Mouse (Mus musculus) lung, embryonic 15.5 days (tissue): ENCODE results near the gene Plekhh2. TPM values are rescaled to one million over a fixed set of nuclear protein-coding genes. Genes with fewer than 3 reads are reported as not detected.

Source experiments
- ATAC-seq: fragments of 200-750 bp; cut with Nextera tagmentation; 2 replicates; pipeline ENCODE4 v1.8.0; 2017; ENCODE audit warnings: moderate number of reproducible peaks, borderline replicate concordance; ENCODE audit not compliant: low FRiP score, low TSS enrichment; ENCODE audit errors: extremely low read depth
- H3K27ac ChIP-seq: fragments of 300-500 bp; sonication (generic); 2 replicates; pipeline ENCODE4 v1.5.1; 2015; ENCODE audit warnings: moderate library complexity, mild to moderate bottlenecking, inconsistent platforms
- H3K27me3 ChIP-seq: fragments of 300-500 bp; sonication (generic); 2 replicates; pipeline ENCODE4 v1.6.1; 2015; ENCODE audit warnings: inconsistent platforms
- H3K36me3 ChIP-seq: fragments of 300-500 bp; sonication (generic); 2 replicates; pipeline ENCODE4 v1.6.1; 2015; ENCODE audit warnings: inconsistent platforms
- H3K4me1 ChIP-seq: fragments of 300-500 bp; sonication (generic); 2 replicates; pipeline ENCODE4 v1.6.1; 2015; ENCODE audit warnings: inconsistent platforms
- H3K4me2 ChIP-seq: fragments of 300-500 bp; sonication (generic); 2 replicates; pipeline ENCODE4 v1.6.1; 2015; ENCODE audit warnings: inconsistent platforms, mild to moderate bottlenecking, moderate library complexity
- H3K4me3 ChIP-seq: fragments of 300-500 bp; sonication (generic); 2 replicates; pipeline ENCODE4 v1.5.1; 2015; ENCODE audit warnings: mild to moderate bottlenecking, inconsistent platforms
- H3K9ac ChIP-seq: fragments of 300-500 bp; sonication (generic); 2 replicates; pipeline ENCODE4 v1.6.1; 2015; ENCODE audit warnings: inconsistent platforms
- H3K9me3 ChIP-seq: fragments of 300-500 bp; sonication (generic); 2 replicates; pipeline ENCODE4 v1.6.1; 2016; ENCODE audit warnings: inconsistent platforms
- WGBS: fragments of 180-500 bp; shearing (Covaris S2); methylation state at CpG from one replicate; pipeline ENCODE4 v1.1.7; 2015; 5-methylcytosine and 5-hydroxymethylcytosine counted together
- polyA plus RNA-seq: library from polyadenylated mRNA; unstranded; fragments of >200 nt; fragmentation: Nextera tagmentation; extraction: Ambion mirVana; gene quantifications from 2 replicates; pipeline ENCODE4 v1.2.1, GENCODE M21; 2015

The Plekhh2 gene
- polyA plus RNA-seq, 1 experiment from 2014 or later, result 8.8 TPM

GRCm38 (mm10) chr17:84597859-84598258 is 86.2 kb downstream of the Plekhh2 start:
- Histone ChIP-seq H3K4me1 (peaks cover 14% of the 10 kb centered on the region), H3K4me3 (no peak overlapping the region), H3K27ac (no peak overlapping the region), H3K4me2 (no peak overlapping the region), H3K9me3 (no peaks in the 10 kb centered on the region), H3K27me3 (no peaks in the 10 kb centered on the region), H3K9ac (no peak overlapping the region), H3K36me3 (peaks cover 14% of the 10 kb centered on the region)
- no peak for ATAC-seq
- 87% methylated on average over 12 of the region's 12 CpGs for whole genome bisulfite sequencing

GRCm38 (mm10) chr17:84598928-84599327 is 87.2 kb downstream of the Plekhh2 start:
- Histone ChIP-seq H3K4me3 (no peak overlapping the region), H3K36me3 (peaks cover 6% of the 10 kb centered on the region), H3K27me3 (no peaks in the 10 kb centered on the region), H3K4me1 (peaks cover 22% of the 10 kb centered on the region), H3K4me2 (no peak overlapping the region), H3K27ac (no peak overlapping the region), H3K9me3 (no peaks in the 10 kb centered on the region), H3K9ac (no peak overlapping the region)
- 88% methylated on average over 7 of the region's 7 CpGs for WGBS
- no peak for ATAC-seq

DNA sequence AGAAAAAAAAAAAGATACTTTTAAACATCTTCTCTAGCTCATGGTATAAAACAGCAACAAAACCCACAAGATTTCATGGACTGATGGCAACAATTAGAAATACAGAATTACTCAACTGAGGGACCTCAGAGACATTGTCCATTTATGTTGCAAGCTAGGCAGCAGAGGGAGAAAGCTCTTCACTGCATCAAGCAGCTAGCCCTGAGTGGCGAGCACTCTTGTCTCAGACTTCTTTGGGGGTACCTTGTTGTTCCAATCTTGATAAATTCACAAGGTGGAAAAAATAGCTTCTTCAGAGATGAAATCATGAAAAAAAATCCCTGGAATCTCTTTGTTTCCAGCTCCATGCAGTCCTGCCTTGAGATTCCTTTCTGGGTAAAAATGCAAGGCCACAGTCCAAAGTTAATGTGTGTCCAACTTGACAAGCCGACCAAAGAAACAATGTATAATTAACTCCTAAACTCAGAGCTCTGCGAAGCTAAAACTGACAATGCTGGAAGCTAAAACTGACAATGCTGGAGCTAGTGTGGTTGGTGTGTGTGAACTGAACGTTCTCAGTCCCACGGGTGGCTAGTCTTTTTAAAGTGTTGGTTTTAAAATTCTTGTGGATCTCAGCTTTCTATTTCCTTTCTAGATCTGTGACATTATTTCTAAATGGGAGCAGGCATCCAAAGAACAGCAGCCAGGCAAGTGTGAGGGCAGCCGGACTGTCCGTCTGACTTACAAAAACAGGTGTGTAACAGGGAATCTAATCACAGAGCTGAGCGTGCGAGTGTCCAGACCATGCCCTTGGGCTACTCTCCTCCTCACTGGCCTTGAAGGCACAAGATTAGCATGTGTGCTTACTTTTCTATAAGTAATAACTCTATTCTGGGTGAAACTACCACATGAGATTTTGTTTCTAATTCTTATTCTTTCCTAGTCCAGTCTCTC is 88.6 kb downstream of the Plekhh2 start:
- peaks cover 22% of the 10 kb centered on the region for H3K4me1 ChIP-seq
- ATAC-seq, result no peak
- no peaks in the 10 kb centered on the region for H3K27me3 ChIP-seq
- no peak overlapping the region for H3K4me2 ChIP-seq
- no peak overlapping the region for H3K4me3 ChIP-seq
- no peak overlapping the region for H3K9ac ChIP-seq
- 63% methylated on average over 9 of the region's 9 CpGs for WGBS
- H3K36me3 ChIP-seq, result peaks cover under 1% of the 10 kb centered on the region
- H3K27ac ChIP-seq, result no peak overlapping the region
- H3K9me3 ChIP-seq, result no peaks in the 10 kb centered on the region

GRCm38 (mm10) chr17:84601805-84602204 is 90.1 kb downstream of the Plekhh2 start:
- Histone ChIP-seq H3K36me3 (no peaks in the 10 kb centered on the region; the same call in 1 of the 2 replicates), H3K4me2 (no peak overlapping the region), H3K27ac (no peak overlapping the region), H3K4me3 (no peak overlapping the region), H3K4me1 (peaks cover 11% of the 10 kb centered on the region; the same call in 1 of the 2 replicates), H3K9me3 (no peaks in the 10 kb centered on the region), H3K27me3 (no peaks in the 10 kb centered on the region), H3K9ac (no peak overlapping the region)
- WGBS, result 92% methylated on average over 5 of the region's 5 CpGs
- no peak for ATAC-seq

GRCm38 (mm10) chr17:84603202-84603627 is 91.5 kb downstream of the Plekhh2 start:
- ATAC-seq, result peak; percentile 90
- Histone ChIP-seq H3K4me3 (no peak overlapping the region), H3K4me1 (peaks cover 10% of the 10 kb centered on the region; the same call in 1 of the 2 replicates), H3K27me3 (no peaks in the 10 kb centered on the region), H3K9me3 (no peaks in the 10 kb centered on the region), H3K36me3 (peaks cover 5% of the 10 kb centered on the region; the same call in 1 of the 2 replicates), H3K4me2 (no peak overlapping the region), H3K9ac (no peak overlapping the region), H3K27ac (peak overlapping the region; percentile 57)
- WGBS, result 22% methylated on average over 9 of the region's 9 CpGs

DNA sequence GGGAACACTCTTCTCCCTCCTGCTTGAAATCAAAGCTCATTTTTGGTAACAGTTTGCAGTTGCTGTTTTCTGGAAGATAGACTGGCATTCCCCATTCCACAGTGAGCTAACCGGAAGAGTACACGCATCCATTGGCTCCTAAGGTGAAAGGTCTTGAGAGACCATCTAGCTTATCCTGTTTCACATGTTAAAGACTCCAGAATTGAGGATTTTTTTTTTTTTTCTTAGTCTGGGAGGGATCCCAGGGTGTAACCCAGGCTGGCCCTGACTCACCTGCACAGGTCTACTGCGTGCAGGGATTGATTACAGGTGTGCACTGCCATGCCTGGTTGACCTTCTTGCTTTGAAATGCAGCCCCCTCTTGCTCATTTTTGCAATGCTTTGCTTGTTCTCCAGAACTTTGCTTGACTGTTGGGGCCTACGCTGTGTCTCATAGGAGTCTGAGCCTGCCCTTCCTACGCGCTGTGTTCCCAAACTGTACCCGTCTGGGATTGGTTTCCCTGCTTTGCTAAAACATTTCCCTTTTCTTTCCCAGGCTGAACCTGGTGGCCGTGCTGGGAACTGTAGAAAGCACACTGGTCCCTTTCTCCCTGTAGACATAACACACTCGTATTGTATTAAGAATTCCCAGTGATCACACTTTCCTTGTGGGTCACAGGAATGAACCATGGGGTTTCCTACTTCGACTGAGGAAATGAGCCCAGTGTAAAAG is 92.2 kb downstream of the Plekhh2 start:
- Histone ChIP-seq H3K36me3 (peaks cover 5% of the 10 kb centered on the region; the same call in 1 of the 2 replicates), H3K27me3 (no peaks in the 10 kb centered on the region), H3K9ac (no peak overlapping the region), H3K27ac (peak overlapping the region; percentile 57; the same call in 1 of the 2 replicates), H3K4me3 (no peak overlapping the region), H3K9me3 (no peaks in the 10 kb centered on the region), H3K4me2 (no peak overlapping the region), H3K4me1 (peaks cover 10% of the 10 kb centered on the region; the same call in 1 of the 2 replicates)
- no peak for ATAC-seq
- WGBS, result 86% methylated on average over 10 of the region's 10 CpGs

DNA sequence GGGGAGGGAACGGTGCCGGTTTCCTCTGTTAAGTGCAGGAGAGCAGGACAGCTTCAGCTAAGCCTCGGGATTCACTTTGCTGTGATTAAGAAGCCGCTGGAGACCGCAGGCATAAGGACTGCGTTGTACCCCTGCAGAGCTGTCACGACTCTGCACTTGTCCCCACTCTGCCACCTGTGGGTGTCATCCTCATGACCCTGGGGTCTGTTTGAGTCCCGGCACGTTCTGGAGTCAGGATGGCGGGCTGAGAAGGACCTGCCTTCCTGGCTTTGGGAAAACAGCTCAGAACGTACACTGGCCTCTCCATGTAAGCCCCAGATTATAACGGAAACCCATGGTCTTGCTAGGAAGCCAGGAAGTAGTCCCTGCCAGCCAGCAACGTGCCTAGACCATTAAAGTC is 95.3 kb downstream of the Plekhh2 start:
- peaks cover 5% of the 10 kb centered on the region; the same call in 1 of the 2 replicates for H3K36me3 ChIP-seq
- ATAC-seq, result no peak
- 52% methylated on average over 13 of the region's 13 CpGs for WGBS
- no peaks in the 10 kb centered on the region for H3K9me3 ChIP-seq
- H3K4me3 ChIP-seq, result no peak overlapping the region
- H3K9ac ChIP-seq, result no peak overlapping the region
- no peaks in the 10 kb centered on the region for H3K27me3 ChIP-seq
- H3K27ac ChIP-seq, result no peak overlapping the region
- H3K4me1 ChIP-seq, result peaks cover 10% of the 10 kb centered on the region; the same call in 1 of the 2 replicates
- no peak overlapping the region for H3K4me2 ChIP-seq

DNA sequence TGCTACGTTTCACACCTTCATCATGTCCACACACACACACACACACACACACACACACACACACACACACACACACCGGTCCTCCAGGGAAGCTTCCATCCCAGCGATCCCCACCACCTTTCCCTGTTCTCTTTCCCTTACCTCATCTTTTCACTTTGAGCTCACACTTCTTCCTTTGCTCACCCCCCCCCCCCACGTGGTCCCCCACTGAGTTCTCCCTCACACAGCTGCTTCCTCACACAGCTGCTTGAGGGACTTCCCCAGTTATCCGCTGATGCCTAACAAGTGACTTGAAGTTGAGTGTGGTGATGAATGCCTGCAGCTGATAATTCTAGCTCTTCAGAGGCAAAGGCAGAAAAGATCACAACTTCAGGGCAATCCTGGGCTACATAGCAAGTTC is 95.9 kb downstream of the Plekhh2 start:
- no peak for ATAC-seq
- H3K4me1 ChIP-seq, result peaks cover 10% of the 10 kb centered on the region; the same call in 1 of the 2 replicates
- H3K9ac ChIP-seq, result no peak overlapping the region
- no peak overlapping the region for H3K27ac ChIP-seq
- peaks cover 5% of the 10 kb centered on the region; the same call in 1 of the 2 replicates for H3K36me3 ChIP-seq
- H3K27me3 ChIP-seq, result no peaks in the 10 kb centered on the region
- no peak overlapping the region for H3K4me2 ChIP-seq
- WGBS, result 60% methylated on average over 5 of the region's 5 CpGs
- H3K9me3 ChIP-seq, result no peaks in the 10 kb centered on the region
- no peak overlapping the region for H3K4me3 ChIP-seq

GRCm38 (mm10) chr17:84608606-84609005 is 96.9 kb downstream of the Plekhh2 start:
- H3K9ac ChIP-seq, result no peak overlapping the region
- ATAC-seq, result no peak
- 77% methylated on average over 4 of the region's 4 CpGs for WGBS
- H3K27ac ChIP-seq, result no peak overlapping the region
- H3K4me1 ChIP-seq, result 0 out of 2 replicates have a peak, but pooled peaks cover 1% of the 10 kb centered on the region
- H3K36me3 ChIP-seq, result peaks cover 13% of the 10 kb centered on the region
- no peak overlapping the region for H3K4me2 ChIP-seq
- no peaks in the 10 kb centered on the region for H3K9me3 ChIP-seq
- H3K4me3 ChIP-seq, result no peak overlapping the region
- H3K27me3 ChIP-seq, result no peaks in the 10 kb centered on the region

- Histone ChIP-seq H3K9me3 (no peaks in the 10 kb centered on the region), H3K27me3 (no peaks in the 10 kb centered on the region), H3K36me3 (peaks cover 27% of the 10 kb centered on the region), H3K4me2 (no peak overlapping the region), H3K4me3 (no peak overlapping the region), H3K9ac (no peak overlapping the region), H3K27ac (no peak overlapping the region), H3K4me1 (no peaks in the 10 kb centered on the region)
- ATAC-seq, result no peak
- WGBS, result 80% methylated on average over 9 of the region's 9 CpGs
Observed at GRCm38 (mm10) chr17:84611500-84611899, 99.8 kb downstream of the Plekhh2 start.

DNA sequence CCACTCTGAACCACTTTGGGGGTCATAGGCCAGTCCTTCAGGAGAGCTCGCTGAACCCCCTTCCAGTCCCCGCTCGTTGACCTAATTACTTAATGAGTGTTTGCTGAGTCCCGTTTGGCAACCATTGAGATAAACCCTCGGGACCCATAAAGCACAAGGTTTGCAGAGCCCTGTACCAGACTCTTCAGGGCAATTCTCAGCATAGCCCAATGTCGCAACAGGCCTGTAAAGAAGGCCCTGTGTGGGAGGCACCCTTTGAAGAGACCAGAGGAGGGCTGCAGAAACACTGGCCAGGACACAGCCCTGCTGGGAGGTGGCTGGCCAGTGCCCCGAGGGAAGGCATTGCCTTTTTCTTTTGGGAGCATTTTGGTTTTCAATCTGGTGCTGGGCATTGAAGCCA is 100.3 kb downstream of the Plekhh2 start:
- Histone ChIP-seq H3K4me3 (no peak overlapping the region), H3K9me3 (no peaks in the 10 kb centered on the region), H3K9ac (no peak overlapping the region), H3K36me3 (peaks cover 26% of the 10 kb centered on the region), H3K4me2 (no peak overlapping the region), H3K4me1 (no peaks in the 10 kb centered on the region), H3K27ac (no peak overlapping the region), H3K27me3 (no peaks in the 10 kb centered on the region)
- ATAC-seq, result no peak
- 48% methylated on average over 7 of the region's 7 CpGs for WGBS

GRCm38 (mm10) chr17:84615811-84616210 is 104.1 kb downstream of the Plekhh2 start:
- Histone ChIP-seq H3K4me3 (no peak overlapping the region), H3K36me3 (peaks cover 22% of the 10 kb centered on the region), H3K9ac (no peak overlapping the region), H3K27me3 (no peaks in the 10 kb centered on the region), H3K4me2 (no peak overlapping the region), H3K27ac (no peak overlapping the region), H3K4me1 (0 out of 2 replicates have a peak, but pooled peaks cover 2% of the 10 kb centered on the region), H3K9me3 (no peaks in the 10 kb centered on the region)
- ATAC-seq, result no peak
- WGBS, result 89% methylated on average over 11 of the region's 11 CpGs
